Mouse (Mus musculus) left cerebral cortex, adult 2 months (tissue): ENCODE data around the gene Tdrd7. TPM values are rescaled to one million over a fixed set of nuclear protein-coding genes. Genes with fewer than 3 reads are reported as not detected.
A peak's percentile ranks its signal among the peaks of the same experiment; 100 is the strongest.

Source experiments
- DNase-seq, 2 experiments: peaks; one replicate each; pipeline ENCODE4 v3.0.0; 2021 to 2022; ENCODE audit warnings: low spot score in 2 of 2, mixed read lengths in 1 of 2; ENCODE audit errors: extremely low spot score in 1 of 2
- H3K27ac ChIP-seq: fragments of 200-600 bp; 2 replicates; pipeline ENCODE4 v1.8.1; 2022
- H3K4me3 ChIP-seq: fragments of 200-600 bp; 2 replicates; pipeline ENCODE4 v1.8.1; 2022
- CTCF ChIP-seq: fragments of 200-600 bp; IDR thresholded peaks from 2 replicates; pipeline ENCODE4 v1.8.1; 2022; ENCODE audit warnings: antibody characterized with exemption, mild to moderate bottlenecking, moderate library complexity
- intact Hi-C: fragments of 180-260 bp; cut with DNase I; formaldehyde crosslinking; loops from one replicate; pipeline ENCODE4 v1.15.1; 2025
- total RNA-seq, 2 experiments: library from RNA; stranded (reverse); gene quantifications; 2 replicates each; pipeline ENCODE4 v1.2.3; 2021

Tdrd7 gene
- total RNA-seq, 2 experiments from 2014 or later = 26.5 to 31.5 TPM

DNA sequence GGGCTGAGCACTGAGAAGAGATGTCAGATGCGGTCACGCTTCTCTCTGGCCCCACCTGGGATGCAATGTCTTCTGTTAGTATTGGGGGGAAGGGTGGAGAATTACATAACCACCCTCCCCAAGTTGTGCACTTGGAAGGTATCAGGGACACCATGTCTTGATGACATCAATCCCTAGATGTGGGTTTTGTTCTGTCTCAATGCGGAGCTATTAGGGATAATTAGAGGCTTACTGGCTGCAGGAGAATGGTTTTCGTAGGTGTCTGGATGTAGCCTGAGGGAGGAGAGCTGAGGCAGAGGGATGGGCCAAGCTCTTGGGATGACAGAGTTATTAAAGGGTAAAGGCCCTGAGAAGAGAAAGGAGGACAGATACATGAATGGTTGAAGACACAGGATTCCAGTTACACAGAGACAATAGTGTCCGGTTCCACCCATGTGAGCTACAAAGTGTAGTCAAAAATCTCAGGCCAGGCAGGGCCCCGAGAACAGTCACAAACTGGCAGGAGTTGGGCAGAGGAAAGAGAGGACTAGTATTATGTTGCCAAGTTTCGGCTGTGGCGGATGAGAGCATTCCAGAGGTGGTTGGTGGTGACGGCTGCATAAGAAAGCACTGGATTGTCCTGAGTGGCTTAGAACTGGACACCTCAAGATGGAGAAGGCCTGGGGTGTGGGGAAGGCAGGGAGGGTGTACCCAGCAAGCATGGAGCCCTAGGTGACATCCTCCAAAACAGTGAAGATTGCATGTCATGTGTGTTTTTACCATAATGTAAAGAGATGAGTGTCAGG, 88.4 kb downstream of the Tdrd7 start:
- no peak for DNase-seq
- Histone ChIP-seq H3K27ac (peak overlapping the region; percentile 61), H3K4me3 (no peak overlapping the region)
- TF ChIP-seq CTCF = no peak
- intact Hi-C loops = no loop called here

GRCm38 (mm10) chr4:46056163-46056562, 91.0 kb downstream of the Tdrd7 start:
- H3K27ac ChIP-seq = no peak overlapping the region
- DNase-seq = no peak
- intact Hi-C loops = no loop called here
- H3K4me3 ChIP-seq = no peak overlapping the region
- no peak for TF ChIP-seq CTCF

DNA sequence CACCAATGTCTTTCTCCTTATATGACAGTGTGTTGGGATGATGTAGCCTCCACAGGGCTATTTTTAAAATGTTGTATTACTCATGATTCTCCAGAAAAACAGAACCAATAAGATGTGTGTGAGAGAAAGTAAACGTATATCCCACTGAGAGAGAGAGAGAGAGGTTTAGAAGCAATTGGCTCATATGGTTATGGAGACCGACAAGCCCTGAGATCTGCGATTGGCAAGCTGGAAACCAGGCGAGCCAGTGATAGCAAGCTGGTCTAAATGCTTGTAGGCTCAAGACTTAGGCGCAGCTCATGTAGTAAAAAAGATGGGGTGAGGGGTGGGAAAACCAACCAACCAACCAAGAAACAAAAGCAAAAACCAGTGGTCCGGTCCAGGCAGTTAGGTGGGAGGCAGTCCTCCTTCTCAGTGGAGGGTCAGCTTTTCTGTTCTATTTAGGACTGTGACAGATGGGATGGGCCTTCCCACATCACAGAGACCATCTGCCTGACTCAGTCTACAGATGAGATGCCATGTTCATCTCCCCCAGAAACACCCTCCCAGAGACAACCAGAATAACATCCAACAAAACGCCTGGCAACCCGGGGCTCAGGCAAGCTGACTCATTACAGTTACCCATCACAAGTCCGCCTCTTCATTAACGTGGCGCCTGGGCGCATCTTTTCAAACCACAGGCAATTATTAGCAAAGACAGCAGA, 96.3 kb downstream of the Tdrd7 start:
- peak; percentile 75 to 76 for DNase-seq
- no peak for TF ChIP-seq CTCF
- intact Hi-C loops = loop anchor here (1.0 kb wide), 2 partner anchors 26 to 31 kb away; no protein-coding TSS in a partner anchor
- H3K27ac ChIP-seq = peak overlapping the region; percentile 85
- H3K4me3 ChIP-seq = no peak overlapping the region

DNA sequence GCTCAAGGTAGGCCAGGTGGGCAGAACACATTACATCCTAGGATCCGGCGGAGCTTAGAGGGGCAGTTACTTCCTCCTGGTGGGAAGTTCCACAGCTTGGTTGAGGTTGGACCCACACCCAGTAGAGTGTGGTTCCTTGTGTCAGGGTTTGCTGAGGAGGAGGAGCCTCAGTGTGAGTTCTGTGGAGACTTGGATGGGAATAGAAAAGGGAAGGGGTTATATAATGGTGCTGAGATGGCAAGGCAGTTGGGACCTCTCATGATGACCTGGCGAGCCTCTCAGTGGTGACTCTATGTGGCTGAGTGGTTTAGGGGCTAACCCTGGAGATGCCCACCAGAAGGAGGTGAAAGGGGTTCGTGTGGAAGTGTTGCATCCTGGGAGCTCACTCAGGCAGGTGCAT, 98.7 kb downstream of the Tdrd7 start:
- no peak for DNase-seq
- Histone ChIP-seq H3K4me3 (no peak overlapping the region), H3K27ac (peak overlapping the region; percentile 30; the same call in 1 of the 2 replicates)
- no peak for TF ChIP-seq CTCF
- intact Hi-C loops = no loop called here

DNA sequence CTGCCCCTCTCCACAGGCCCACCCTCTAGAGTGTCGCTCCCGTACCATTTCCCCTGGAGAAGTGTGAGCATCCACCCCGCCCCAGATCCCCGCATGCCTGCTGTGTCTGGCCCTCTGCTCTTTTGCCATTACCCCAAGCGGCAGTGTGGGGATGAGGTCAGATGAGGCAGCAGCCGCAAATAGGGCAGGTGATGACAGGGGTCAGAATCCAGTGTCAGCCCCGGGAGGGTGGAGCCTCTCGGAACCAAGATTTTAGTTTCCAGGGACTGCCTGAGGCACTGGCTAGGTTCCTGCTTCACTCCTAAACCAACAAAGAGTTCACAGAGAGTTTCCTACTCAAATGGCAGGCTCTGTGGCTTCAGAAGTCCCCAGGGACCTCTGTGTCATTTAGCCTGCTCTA, 99.1 kb downstream of the Tdrd7 start:
- DNase-seq = no peak
- Histone ChIP-seq H3K4me3 (no peak overlapping the region), H3K27ac (peak overlapping the region; percentile 81)
- no peak for TF ChIP-seq CTCF
- intact Hi-C loops = no loop called here

DNA sequence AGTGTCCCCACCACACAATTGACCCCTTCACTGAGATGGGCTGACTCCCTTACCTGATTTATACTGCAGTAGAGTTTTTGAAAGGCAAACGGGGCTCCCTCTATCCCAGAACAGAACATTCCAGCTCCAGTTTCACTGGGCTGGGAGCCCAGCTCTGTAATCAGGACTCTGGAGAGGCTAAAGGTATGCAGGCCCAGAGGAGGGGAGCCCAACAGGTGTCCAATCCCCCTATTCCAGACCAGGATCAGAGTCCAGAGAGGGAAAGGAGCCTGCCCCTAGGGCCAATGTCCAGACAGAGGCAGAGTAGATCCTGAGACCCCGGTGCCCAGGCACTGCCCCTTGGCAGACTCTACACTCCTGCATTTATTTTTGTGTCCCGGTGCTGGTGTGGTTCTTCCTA, 99.8 kb downstream of the Tdrd7 start:
- no peak for TF ChIP-seq CTCF
- Histone ChIP-seq H3K27ac (peak overlapping the region; percentile 81), H3K4me3 (no peak overlapping the region)
- intact Hi-C loops = no loop called here
- DNase-seq = no peak

DNA sequence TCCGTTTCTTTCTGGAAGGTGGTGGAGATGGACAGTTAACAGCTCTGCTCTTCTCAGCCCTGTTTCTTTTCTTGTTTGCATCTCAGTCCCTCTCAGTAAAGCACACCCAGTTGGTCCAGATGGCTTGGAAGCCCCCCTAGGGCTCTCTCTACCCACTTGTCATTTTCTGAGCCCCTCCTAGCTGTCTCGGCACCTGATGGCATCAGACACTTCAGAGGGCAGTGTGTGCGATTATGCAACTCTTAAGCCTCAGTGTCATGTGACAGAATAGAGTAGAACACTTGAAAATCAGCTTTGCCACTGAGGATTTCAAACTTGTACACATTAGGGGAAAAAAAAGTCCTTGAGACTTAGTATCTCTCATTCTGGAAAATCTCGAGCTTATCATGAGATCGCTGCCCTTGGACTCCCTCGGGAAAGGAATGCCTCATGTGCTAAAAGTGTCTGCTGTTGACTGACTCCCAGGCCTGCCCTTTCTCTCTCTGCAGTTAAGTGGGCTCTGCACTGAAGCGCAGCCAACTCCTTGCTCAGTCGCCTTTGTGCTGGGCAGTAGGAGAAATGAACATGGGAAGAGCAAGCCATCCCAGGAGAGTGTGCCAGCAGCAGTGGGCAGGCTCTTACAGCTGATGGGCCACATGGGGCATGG, 100.7 kb downstream of the Tdrd7 start:
- Histone ChIP-seq H3K27ac (peak overlapping the region; percentile 81), H3K4me3 (no peak overlapping the region)
- TF ChIP-seq CTCF = no peak
- no peak for DNase-seq
- intact Hi-C loops = no loop called here

DNA sequence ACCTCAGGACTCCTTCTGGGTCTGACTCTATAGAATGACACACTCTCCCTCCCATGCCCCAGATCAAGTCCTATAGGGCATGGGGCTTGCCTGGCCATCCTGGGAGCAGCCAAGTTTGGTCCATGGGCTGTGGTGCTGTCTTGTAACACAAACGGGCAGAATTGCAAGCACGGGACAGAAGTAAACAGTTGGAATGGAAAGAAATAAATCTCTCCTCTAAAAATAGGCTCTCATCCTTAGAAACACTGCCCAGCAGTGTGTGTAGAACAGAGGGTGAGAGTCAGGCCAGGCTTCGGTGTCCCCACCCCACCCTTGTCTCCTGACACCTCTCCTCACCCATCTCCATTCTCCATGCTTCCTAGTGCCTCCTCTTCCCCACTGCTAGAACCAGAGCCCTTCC, 102.9 kb downstream of the Tdrd7 start:
- Histone ChIP-seq H3K27ac (peak overlapping the region; percentile 75), H3K4me3 (no peak overlapping the region)
- DNase-seq = no peak
- TF ChIP-seq CTCF = no peak
- intact Hi-C loops = loop anchor here (2.0 kb wide), 1 partner anchor 19 kb away; no protein-coding TSS in a partner anchor

DNA sequence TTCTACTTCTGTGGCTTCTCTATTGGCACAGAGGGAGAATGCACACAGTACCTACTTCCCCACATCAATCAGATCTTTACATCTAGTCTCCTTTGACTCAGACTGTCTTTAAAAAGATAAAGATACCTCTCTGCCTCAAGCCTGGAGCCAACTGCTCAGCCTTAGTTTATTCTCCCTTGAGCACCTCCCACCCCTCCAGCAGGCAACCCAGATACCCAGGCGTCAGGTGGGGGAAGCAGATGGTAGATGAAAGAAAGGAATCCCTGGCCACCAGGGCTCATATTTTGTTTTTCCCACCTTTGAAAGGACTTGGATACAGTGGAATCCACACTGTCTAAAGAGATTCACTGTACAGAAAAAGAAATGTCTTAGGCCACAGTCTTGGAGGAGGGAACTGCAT, 103.4 kb downstream of the Tdrd7 start:
- intact Hi-C loops = loop anchor here (2.0 kb wide), 1 partner anchor 18 kb away; no protein-coding TSS in a partner anchor
- no peak overlapping the region for H3K4me3 ChIP-seq
- H3K27ac ChIP-seq = peak overlapping the region; percentile 75
- DNase-seq = no peak
- TF ChIP-seq CTCF = no peak

- no peak overlapping the region for H3K27ac ChIP-seq
- intact Hi-C loops = loop anchor here (2.0 kb wide), 1 partner anchor 17 kb away; no protein-coding TSS in a partner anchor
- TF ChIP-seq CTCF = no peak
- DNase-seq = no peak
- H3K4me3 ChIP-seq = no peak overlapping the region
These were observed 104.8 kb downstream of the Tdrd7 start for GRCm38 (mm10) chr4:46069851-46070482.

- Histone ChIP-seq H3K4me3 (no peak overlapping the region), H3K27ac (no peak overlapping the region)
- DNase-seq = no peak
- intact Hi-C loops = no loop called here
- no peak for TF ChIP-seq CTCF
These were observed 107.5 kb downstream of the Tdrd7 start for GRCm38 (mm10) chr4:46072631-46073030.
